Mouse (Mus musculus) forebrain, postnatal 0 days (tissue): ENCODE results near the gene Nckap1. TPM values are rescaled to one million over a fixed set of nuclear protein-coding genes. Genes with fewer than 3 reads are reported as not detected.
"Not testable (repeated sequence)": the region's sequence is repeated elsewhere in the genome, so short reads cannot be mapped to it uniquely, and the experiment has no call there.

ENCODE experiments used
- ATAC-seq: fragments of 200-750 bp; cut with Nextera tagmentation; 2 replicates; pipeline ENCODE4 v1.8.0; 2017; ENCODE audit warnings: mild to moderate bottlenecking, moderate library complexity
- DNase-seq: peaks from one replicate; pipeline ENCODE4 v3.0.0-alpha.2; 2015
- H3K27ac ChIP-seq: fragments of 300-500 bp; sonication (generic); 2 replicates; pipeline ENCODE4 v1.5.1; 2014; ENCODE audit warnings: low read depth, mild to moderate bottlenecking, antibody characterized with exemption, low read length, moderate library complexity, mixed read lengths
- H3K27me3 ChIP-seq: fragments of 300-500 bp; sonication (generic); 2 replicates; pipeline ENCODE4 v1.6.1; 2014; ENCODE audit warnings: mild to moderate bottlenecking, low read length, mixed read lengths; ENCODE audit not compliant: insufficient read depth
- H3K36me3 ChIP-seq: fragments of 300-500 bp; sonication (generic); 2 replicates; pipeline ENCODE4 v1.6.1; 2014; ENCODE audit warnings: mild to moderate bottlenecking, moderate library complexity; ENCODE audit not compliant: insufficient read depth
- H3K4me1 ChIP-seq: fragments of 300-500 bp; sonication (generic); 2 replicates; pipeline ENCODE4 v1.6.1; 2014; ENCODE audit warnings: antibody characterized with exemption; ENCODE audit not compliant: insufficient read depth
- H3K4me2 ChIP-seq: fragments of 300-500 bp; sonication (generic); 2 replicates; pipeline ENCODE4 v1.6.1; 2014; ENCODE audit warnings: low read depth, mild to moderate bottlenecking, moderate library complexity
- H3K4me3 ChIP-seq: fragments of 300-500 bp; sonication (generic); 2 replicates; pipeline ENCODE4 v1.5.1; 2014; ENCODE audit warnings: low read depth, low read length, mixed read lengths
- H3K9ac ChIP-seq: fragments of 300-500 bp; sonication (generic); 2 replicates; pipeline ENCODE4 v1.6.1; 2014; ENCODE audit warnings: mild to moderate bottlenecking
- H3K9me3 ChIP-seq: fragments of 300-500 bp; sonication (generic); 2 replicates; pipeline ENCODE4 v1.6.1; 2016; ENCODE audit warnings: low read length
- CTCF ChIP-seq: sonication (generic); IDR thresholded peaks from 2 replicates; pipeline ENCODE4 v1.5.1; 2016; ENCODE audit warnings: antibody characterized with exemption, control low read depth, low read depth
- WGBS: fragments of 180-500 bp; shearing (Covaris S2); extraction: QIAGEN DNeasy Blood & Tissue Kit; methylation state at CpG from one replicate; pipeline ENCODE4 v1.1.7; 2014; 5-methylcytosine and 5-hydroxymethylcytosine counted together
- polyA plus RNA-seq: library from polyadenylated mRNA; unstranded; fragments of >200 nt; fragmentation: Nextera tagmentation; extraction: Ambion mirVana; gene quantifications from 2 replicates; pipeline ENCODE4 v1.2.1, GENCODE M21; 2015
- total RNA-seq: library from RNA; depleted of rRNA; stranded (reverse); fragments of >200 nt; gene quantifications from 2 replicates; pipeline ENCODE4 v1.2.3, GENCODE M21; 2014

Nckap1 gene
- total and polyA plus RNA-seq, 2 experiments from 2014 or later, result 90.0 to 178 TPM

DNA sequence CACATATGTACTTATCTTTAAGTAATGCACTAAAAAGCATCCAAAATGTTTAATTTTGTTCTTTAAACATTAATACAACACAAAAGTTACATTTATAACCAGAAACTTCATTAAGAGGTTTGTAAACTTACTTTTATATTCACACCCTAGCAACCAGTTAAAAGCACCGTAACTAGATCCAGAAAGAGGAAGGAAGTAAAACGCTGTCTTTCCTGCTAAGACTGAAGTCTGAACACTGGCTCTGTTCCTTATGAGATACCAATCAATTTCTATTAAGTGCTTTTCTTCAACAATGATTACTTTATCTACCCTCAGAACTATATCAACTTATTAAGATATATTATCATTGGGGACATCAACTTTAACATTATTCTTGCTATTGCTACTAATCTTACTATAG, 44.6 kb downstream of the Nckap1 start:
- Histone ChIP-seq H3K9me3 (no peaks in the 10 kb centered on the region), H3K27ac (no peak overlapping the region), H3K27me3 (no peaks in the 10 kb centered on the region), H3K9ac (no peak overlapping the region), H3K4me1 (no peaks in the 10 kb centered on the region), H3K4me2 (no peak overlapping the region), H3K4me3 (no peak overlapping the region), H3K36me3 (peaks cover 26% of the 10 kb centered on the region)
- no peak for ATAC-seq
- no peak for TF ChIP-seq CTCF
- no peak for DNase-seq
- 93% methylated on average over 2 of the region's 2 CpGs for WGBS

DNA sequence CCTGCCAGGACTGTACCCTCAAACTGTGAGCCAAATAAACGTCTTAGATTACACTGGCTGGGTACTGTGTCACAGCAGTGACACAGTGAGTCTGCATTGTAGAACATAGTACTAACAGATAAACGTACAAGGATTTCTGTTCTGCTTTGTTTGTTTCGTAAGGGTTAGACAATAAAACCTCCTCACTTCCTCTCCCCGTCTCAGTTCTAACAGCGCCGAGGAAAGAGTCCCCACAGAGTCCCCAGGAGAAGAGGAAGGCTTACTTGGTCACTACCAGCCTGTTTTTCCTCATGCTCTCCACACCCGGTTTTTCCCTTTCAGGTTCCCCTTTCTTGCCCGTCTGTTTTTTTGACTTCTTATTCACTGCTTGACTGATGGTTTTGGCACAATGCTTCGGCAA, 56.9 kb downstream of the Nckap1 start:
- ATAC-seq (no peak), DNase-seq (no peak)
- no peak overlapping the region for H3K4me2 ChIP-seq
- no peak for TF ChIP-seq CTCF
- H3K9ac ChIP-seq, result no peak overlapping the region
- 89% methylated on average over 9 of the region's 9 CpGs for WGBS
- no peaks in the 10 kb centered on the region for H3K27me3 ChIP-seq
- peaks cover 47% of the 10 kb centered on the region for H3K36me3 ChIP-seq
- no peaks in the 10 kb centered on the region for H3K4me1 ChIP-seq
- no peaks in the 10 kb centered on the region for H3K9me3 ChIP-seq
- no peak overlapping the region for H3K4me3 ChIP-seq
- no peak overlapping the region for H3K27ac ChIP-seq

DNA sequence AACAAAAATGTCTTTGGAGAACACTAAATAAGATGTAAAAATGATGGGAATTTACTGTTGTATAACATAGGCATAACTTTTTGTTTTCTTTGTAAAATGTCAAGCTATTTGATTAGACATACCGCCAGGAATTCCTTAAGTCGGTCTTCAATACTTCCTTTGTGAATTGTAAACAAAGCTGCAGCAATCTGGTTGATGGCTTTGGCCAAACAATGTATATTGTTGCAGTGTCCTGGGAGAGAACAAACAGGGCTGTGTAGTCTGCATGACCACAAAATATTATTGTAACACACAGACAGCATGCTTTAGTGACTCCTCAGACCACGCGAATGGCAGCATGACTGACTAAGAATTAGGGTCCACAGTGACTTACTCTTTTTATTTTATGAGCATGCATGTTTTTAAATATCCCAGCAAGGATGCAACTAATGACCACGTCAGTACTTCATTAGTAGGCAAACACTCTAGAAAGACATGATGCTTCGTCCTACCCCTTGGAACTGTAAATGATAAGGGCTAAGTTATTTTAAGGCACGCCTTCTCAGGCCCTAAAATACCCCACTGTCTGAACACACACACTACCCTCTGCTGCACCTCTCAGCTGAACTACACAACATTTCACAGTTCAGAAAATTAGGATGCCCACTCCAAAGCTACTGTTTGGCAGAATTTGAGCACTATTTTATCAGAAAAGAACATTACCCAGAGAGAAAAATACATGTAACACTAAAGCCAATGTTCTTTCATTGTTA, 75.0 kb downstream of the Nckap1 start:
- no peak for TF ChIP-seq CTCF
- no peak overlapping the region for H3K9ac ChIP-seq
- no peak overlapping the region for H3K4me2 ChIP-seq
- H3K27ac ChIP-seq, result no peak overlapping the region
- H3K9me3 ChIP-seq, result no peaks in the 10 kb centered on the region
- H3K36me3 ChIP-seq, result peaks cover 48% of the 10 kb centered on the region
- ATAC-seq (no peak), DNase-seq (no peak)
- 71% methylated on average over 7 of the region's 7 CpGs for WGBS
- H3K4me1 ChIP-seq, result no peaks in the 10 kb centered on the region
- H3K27me3 ChIP-seq, result no peaks in the 10 kb centered on the region
- no peak overlapping the region for H3K4me3 ChIP-seq

DNA sequence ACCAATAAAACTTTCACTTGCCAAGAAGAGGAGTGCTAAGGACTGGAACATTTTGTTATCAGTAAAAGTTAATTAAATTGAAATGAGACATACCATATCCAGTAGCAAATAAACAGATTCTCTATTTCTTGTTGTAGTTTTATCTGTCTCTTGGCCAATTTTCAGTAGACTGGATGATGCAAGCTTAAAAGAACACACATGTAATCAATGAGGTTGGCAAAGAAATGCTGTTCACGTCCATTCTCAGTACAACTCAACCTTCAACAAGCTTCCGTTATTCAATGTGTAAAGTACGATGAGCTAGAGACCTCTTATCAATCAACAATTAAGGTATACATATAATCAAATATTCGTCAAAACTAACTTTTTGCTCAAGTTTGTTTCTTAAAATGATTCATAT, 79.0 kb downstream of the Nckap1 start:
- Histone ChIP-seq H3K9me3 (no peaks in the 10 kb centered on the region), H3K4me2 (no peak overlapping the region), H3K27me3 (no peaks in the 10 kb centered on the region), H3K36me3 (peaks cover 33% of the 10 kb centered on the region), H3K4me3 (no peak overlapping the region), H3K27ac (no peak overlapping the region), H3K4me1 (no peaks in the 10 kb centered on the region), H3K9ac (no peak overlapping the region)
- DNase-seq (no peak), ATAC-seq (no peak)
- WGBS, result 95% methylated on average over 4 of the region's 4 CpGs
- no peak for TF ChIP-seq CTCF

DNA sequence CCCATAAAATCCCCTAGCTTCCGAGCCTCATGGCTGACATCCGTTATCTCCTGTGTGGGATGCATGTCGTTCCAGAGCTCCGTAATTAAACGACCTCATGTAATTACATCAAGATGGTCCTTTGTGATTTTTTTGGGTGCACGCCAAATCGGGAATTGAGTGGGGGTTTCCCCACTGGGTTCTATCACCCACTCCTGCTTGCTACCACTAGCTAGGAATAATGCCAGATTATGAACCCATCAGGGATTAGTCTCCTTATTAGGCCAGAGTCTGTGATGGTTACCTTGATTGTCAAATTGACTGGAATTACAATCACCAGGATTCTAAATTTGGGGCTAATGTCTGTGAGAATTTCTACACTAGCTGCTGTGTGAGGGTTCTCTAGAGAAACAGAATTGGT, 85.9 kb downstream of the Nckap1 start:
- H3K27me3 ChIP-seq, H3K27ac ChIP-seq, H3K9ac ChIP-seq, DNase-seq, H3K4me1 ChIP-seq, H3K4me2 ChIP-seq, H3K9me3 ChIP-seq, H3K36me3 ChIP-seq, H3K4me3 ChIP-seq: not testable (repeated sequence)
- peak; percentile 29; the same call in 1 of the 2 replicates for ATAC-seq
- WGBS, result 31% methylated on average over 7 of the region's 7 CpGs

DNA sequence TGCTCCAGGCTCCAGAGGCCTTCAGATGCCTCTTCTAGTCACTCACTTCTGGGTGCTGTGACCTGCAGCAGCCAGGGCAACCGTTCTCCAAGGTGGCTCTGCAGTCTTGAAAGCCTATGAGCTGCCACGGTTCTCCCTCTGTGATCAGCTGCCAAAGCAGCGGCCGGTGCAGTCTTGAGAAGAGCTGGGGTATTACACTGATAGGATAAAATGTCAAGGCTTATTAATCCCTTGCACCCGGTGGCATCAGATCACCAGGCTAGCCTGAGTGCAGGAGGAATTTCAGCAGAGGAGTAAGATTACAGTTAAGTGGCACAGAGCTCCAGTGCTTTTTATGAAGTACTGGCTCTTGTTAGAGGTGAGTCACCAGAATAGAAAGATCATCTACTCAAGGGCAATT, 94.3 kb downstream of the Nckap1 start:
- Histone ChIP-seq H3K36me3 (no peaks in the 10 kb centered on the region), H3K4me2 (no peak overlapping the region), H3K9me3 (no peaks in the 10 kb centered on the region), H3K27me3 (no peaks in the 10 kb centered on the region), H3K27ac (no peak overlapping the region), H3K4me3 (no peak overlapping the region), H3K4me1 (no peaks in the 10 kb centered on the region), H3K9ac (no peak overlapping the region)
- TF ChIP-seq CTCF, result no peak
- WGBS, result 76% methylated on average over 5 of the region's 5 CpGs
- DNase-seq (no peak), ATAC-seq (no peak)

DNA sequence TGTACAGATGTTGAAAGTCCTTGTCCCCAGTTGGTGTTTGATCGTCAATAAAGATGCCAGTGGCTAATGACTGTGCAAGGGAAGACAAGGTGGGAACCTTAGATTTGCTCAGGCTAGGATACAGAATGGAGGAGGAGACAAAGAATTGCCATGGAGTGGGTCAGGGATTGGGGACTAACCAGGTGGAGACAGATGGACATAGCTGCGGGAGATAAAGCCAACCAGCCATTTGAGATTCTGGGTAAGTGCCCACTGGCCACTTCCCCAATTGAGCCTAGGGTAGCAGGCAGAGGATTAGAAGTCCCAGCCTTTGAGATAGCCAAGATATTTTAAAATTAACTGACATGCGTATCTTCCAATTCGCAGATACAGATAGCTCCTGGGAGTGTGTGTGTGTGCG, 96.2 kb downstream of the Nckap1 start:
- no peak for ATAC-seq
- WGBS, result 94% methylated on average over 5 of the region's 5 CpGs

More for the DNA sequence above, 96.2 kb downstream of the Nckap1 start:
- Histone ChIP-seq H3K27me3 (no peaks in the 10 kb centered on the region), H3K36me3 (no peaks in the 10 kb centered on the region), H3K9me3 (no peaks in the 10 kb centered on the region), H3K9ac (no peak overlapping the region), H3K4me1 (no peaks in the 10 kb centered on the region), H3K27ac (no peak overlapping the region), H3K4me3 (no peak overlapping the region), H3K4me2 (no peak overlapping the region)
- DNase-seq, result no peak
- no peak for TF ChIP-seq CTCF
